Comparison of ENCODE assay signal across 8 mouse cellular contexts in the genomic region with DNA sequence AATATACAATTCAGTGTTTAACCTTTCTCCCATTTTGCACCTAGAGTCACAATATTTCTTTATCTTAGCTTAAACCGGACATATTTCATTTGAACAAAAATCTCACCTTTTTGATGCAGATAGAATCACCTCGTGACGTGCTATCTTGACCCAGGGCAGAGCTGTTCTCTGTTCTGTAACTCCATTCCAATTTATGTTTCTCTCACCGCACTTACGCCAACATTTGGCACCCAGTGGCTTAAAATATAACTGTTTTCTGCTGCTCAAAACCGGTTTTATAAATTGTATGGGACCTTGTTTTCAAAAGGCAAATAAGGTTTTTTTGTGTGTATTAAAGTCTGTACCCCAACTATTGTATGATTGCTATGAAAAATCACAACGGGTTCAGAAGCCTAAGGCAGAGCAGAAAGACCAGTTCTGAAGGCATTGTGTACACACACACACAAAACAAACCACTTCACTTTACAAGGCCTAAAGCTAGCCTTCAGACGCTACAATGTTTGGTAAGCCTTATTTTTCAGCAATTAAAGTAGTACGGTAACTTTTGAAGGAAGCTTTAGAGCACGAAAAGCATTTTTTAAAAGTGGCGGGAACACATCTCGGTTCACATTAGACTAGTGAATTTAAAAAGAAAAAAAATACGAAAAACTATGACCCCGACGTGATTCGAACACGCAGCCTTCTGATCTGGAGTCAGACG. TPM values are rescaled to one million over a fixed set of nuclear protein-coding genes. Genes with fewer than 3 reads are reported as not detected.
DNase-seq lines count a peak whose midpoint lies in the region; ATAC-seq lines count a peak whose summit lies in the region.

Gene Tmpo, minus strand, starts transcription at position 555 of the 700 bp plus-strand sequence.

- H3K9me3 ChIP-seq in limb, embryonic 11.5 days (ENCODE audit: control insufficient read depth, low read length) = no peaks in the 10 kb centered on the region

- ATAC-seq in CD4-positive, CD25-positive, alpha-beta regulatory T cell, adult 4 months = no peak
- 0 out of 2 replicates have a peak, but pooled peaks have one; percentile 3 for ATAC-seq in erythroblast, adult 5-6 weeks (replicated peaks; ENCODE audit: low FRiP score, poor library complexity, severe bottlenecking)
- no peak for ATAC-seq in limb, embryonic 11.5 days (ENCODE audit: insufficient number of reproducible peaks, low FRiP score, low TSS enrichment, low read depth)
- ATAC-seq in neutrophil, adult 5-6 weeks (ENCODE audit: extremely low read depth, insufficient number of reproducible peaks, low FRiP score, poor library complexity, severe bottlenecking) = no peak

- H3K36me3 ChIP-seq in limb, embryonic 11.5 days (ENCODE audit: control insufficient read depth, insufficient read depth, low read length) = no peaks in the 10 kb centered on the region

- H3K27me3 ChIP-seq in limb, embryonic 11.5 days (ENCODE audit: control insufficient read depth, insufficient read depth, low read length) = no peaks in the 10 kb centered on the region

- DNase-seq in adrenal gland, adult 18-20 months (ENCODE audit: low spot score in 2 of 2) = no peak
- DNase-seq in adrenal gland, adult (ENCODE audit: inconsistent age in 2 of 2, low spot score in 1 of 2) = no peak
- DNase-seq in heart, postnatal 10 days = no peak
- no peak for DNase-seq in limb, embryonic 11.5 days (ENCODE audit: low spot score)
- no peak for DNase-seq in right cerebral cortex, adult 2 months (ENCODE audit: low spot score in 2 of 2)

- H3K4me2 ChIP-seq in limb, embryonic 11.5 days (ENCODE audit: low read depth, severe bottlenecking) = peak within 1 kb of the TSS; percentile 36

- no peaks in the 10 kb centered on the region; the same call in 1 of the 2 replicates for H3K4me1 ChIP-seq in limb, embryonic 11.5 days (ENCODE audit: control insufficient read depth, insufficient read depth, low read length)

- peak within 1 kb of the TSS; percentile 72 for H3K9ac ChIP-seq in limb, embryonic 11.5 days (ENCODE audit: low read length)

- H3K4me3 ChIP-seq in limb, embryonic 11.5 days (ENCODE audit: low read depth, low read length) = peak within 1 kb of the TSS; percentile 36

- intact Hi-C loops in heart, postnatal 10 days (cut with DNase I) = loop anchor here (1.0 kb wide), 1 partner anchor 10 kb away; no protein-coding TSS in a partner anchor

- H3K27ac ChIP-seq in limb, embryonic 11.5 days (replicated peaks; ENCODE audit: low read depth, low read length) = peak within 1 kb of the TSS; percentile 98

- 11% methylated on average over 18 of the region's 18 CpGs for WGBS in limb, embryonic 11.5 days

RNA-seq across cellular contexts. Expression of gene Tmpo, which starts in this region (rescaled TPM):
- total RNA-seq in adrenal gland, adult 18-20 months (2021) = 10 to 100 TPM; 80.3 to 89.6 TPM
- 10 to 100 TPM; 35.8 to 68.9 TPM for polyA plus RNA-seq in CD4-positive, CD25-positive, alpha-beta regulatory T cell, adult 4 months (2017; shearing (Covaris generic))
- total RNA-seq in erythroblast, adult 5-6 weeks (2015; ENCODE audit: low replicate concordance) = 114 and 144 TPM in 2 replicates
- total RNA-seq in erythroblast, adult 5-6 weeks (2017; ENCODE audit: low replicate concordance) = 181 and 340 TPM in 2 replicates
- total RNA-seq in heart, postnatal 10 days (2021) = 100 to 1,000 TPM in 1 of 2 experiments, 10 to 100 TPM in 1; 99.0 to 107 TPM
- 359 and 371 TPM in 2 replicates for polyA plus RNA-seq in limb, embryonic 11.5 days (2014; fragmentation: Nextera tagmentation; extraction: Ambion mirVana)
- total RNA-seq in neutrophil, adult 5-6 weeks (2017) = 305 and 326 TPM in 2 replicates
